Mouse (Mus musculus): ENCODE measurements around the gene Gast. TPM values are rescaled to one million over a fixed set of nuclear protein-coding genes. Genes with fewer than 3 reads are reported as not detected.
"Not testable (repeated sequence)": the region's sequence is repeated elsewhere in the genome, so short reads cannot be mapped to it uniquely, and the experiment has no call there.

Gene Gast
- polyA plus RNA-seq, 1 experiment, result not detected

GRCm38 (mm10) chr11:100320701-100321410 is 13.4 kb upstream of the Gast start:
- not testable (repeated sequence) for DNase-seq (ENCODE audit: low read depth)

DNA sequence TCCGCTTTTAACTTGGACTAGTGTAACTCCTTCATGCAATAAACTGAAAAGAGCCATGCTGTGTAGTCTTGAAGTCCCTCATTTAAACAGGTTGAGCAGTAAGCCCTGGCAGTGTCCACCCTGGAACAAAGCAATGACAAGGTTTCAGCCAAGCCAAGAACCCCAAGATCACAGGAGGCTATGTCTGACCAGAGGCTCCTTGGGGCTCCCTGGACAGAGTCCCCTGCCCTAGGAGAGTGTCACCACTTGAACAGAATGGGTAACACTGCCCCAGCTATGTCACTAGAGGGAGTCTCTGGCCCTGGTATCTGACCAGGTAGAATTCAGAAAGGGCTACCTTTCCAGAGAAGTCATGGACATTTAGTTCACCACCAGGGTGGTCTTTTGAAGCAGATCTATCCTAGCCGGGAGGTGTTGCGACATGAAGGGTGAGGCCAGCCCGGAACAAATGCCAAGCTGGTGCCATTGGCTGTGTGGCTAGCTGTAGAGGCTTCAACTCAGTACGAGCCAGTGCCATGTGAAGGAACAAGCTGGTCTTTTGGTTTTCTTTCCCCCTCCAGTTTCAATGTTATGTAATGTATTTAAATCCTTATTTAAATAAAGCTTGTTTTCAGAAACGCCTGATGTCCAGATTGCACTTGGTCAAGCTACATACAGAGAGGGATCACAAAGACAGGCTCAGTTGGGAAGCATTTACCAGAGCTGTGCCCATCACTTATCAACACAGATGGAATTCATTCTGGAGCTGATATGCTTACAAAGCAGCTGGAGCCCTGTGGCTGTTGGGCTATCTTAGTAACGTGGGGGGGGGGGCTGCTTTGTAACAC is 12.5 kb upstream of the Gast start:
- DNase-seq (ENCODE audit: low read depth), result not testable (repeated sequence)

DNA sequence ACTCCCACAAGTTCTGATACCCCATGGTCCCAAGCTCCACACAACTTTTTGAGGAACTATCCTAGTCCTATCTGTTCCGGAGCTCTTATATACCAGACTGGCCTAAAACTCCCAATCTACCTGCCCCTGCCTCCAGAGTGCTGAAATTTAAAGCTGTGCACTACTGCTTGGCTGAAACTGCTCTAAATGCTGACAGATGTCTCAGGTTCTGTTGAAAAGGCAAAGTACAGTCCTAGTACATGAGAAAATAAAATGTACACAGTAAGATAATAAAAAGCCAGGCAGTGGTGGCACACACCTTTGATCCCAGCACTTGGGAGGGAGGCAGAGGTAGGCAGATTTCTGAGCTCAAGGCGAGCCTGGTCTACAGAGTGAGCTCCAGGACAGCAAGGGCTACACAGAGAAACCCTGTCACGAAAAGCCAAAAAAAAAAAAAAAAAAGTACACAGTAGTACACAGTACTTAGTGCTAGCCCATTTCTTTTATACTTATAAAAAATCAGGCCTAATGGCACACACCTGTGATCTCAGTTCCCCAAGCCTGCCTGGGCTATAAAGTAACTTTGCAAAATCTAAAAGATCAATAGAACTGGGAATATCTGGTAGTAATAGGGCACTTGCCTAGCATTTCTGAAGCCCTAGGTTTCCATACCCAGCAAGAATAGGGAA is 11.5 kb upstream of the Gast start:
- DNase-seq (ENCODE audit: low read depth), result no peak

GRCm38 (mm10) chr11:100323578-100323977 is 10.6 kb upstream of the Gast start:
- no peak for DNase-seq (ENCODE audit: low read depth)

DNA sequence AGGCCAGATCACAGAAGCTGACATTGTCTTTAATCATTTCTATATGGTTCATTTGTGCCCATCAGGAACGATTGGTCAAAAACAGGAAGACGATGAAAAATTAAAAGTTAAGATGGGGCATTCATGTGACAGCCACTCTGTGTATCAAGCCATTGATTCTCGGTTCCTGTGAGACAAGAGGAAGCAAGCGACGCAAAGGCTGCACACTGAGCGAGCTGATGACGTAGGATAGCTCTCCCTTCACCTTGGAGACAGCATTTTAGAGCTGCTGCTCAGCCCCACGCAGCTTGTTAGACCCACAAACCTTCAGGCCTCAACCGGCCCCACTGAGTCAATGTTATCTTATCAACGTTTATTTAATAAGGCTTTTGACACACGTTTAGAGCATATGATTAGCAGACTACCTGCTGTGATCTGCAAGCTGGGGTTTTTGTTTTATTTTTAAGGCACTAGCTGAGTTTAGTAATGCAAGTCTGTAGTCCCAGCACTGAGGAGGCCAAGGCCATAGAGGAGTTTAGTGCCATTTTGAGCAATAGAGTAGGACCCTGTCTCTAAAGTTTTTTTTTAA is 9.1 kb upstream of the Gast start:
- no peak for DNase-seq (ENCODE audit: low read depth)

- DNase-seq (ENCODE audit: low read depth), result no peak
These were observed 6.9 kb upstream of the Gast start for GRCm38 (mm10) chr11:100327316-100327715.

GRCm38 (mm10) chr11:100327761-100328160 is 6.4 kb upstream of the Gast start:
- DNase-seq (ENCODE audit: low read depth), result no peak

DNA sequence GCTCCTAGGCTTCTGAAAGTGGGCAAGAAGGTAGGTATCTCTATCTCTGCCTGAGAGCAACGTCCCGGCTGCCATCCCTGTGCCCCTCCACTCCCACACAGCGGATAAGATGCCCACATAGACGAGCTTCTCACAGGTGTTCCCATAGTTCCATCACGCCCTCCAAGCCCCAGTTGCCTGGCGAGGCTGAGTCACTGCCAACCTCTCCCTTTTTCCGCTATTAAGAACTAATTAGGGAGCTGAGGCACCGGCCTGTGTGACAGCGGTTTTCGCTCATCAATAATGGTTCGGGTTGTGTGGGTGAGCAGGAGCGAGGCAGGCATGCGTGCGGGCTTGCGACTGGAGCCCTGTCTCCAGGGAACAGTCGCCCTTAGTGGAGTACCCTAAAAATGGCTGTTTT is 4.0 kb upstream of the Gast start:
- DNase-seq (ENCODE audit: low read depth), result no peak

GRCm38 (mm10) chr11:100330816-100331375 is 3.3 kb upstream of the Gast start:
- DNase-seq (ENCODE audit: low read depth), result not testable (repeated sequence)

DNA sequence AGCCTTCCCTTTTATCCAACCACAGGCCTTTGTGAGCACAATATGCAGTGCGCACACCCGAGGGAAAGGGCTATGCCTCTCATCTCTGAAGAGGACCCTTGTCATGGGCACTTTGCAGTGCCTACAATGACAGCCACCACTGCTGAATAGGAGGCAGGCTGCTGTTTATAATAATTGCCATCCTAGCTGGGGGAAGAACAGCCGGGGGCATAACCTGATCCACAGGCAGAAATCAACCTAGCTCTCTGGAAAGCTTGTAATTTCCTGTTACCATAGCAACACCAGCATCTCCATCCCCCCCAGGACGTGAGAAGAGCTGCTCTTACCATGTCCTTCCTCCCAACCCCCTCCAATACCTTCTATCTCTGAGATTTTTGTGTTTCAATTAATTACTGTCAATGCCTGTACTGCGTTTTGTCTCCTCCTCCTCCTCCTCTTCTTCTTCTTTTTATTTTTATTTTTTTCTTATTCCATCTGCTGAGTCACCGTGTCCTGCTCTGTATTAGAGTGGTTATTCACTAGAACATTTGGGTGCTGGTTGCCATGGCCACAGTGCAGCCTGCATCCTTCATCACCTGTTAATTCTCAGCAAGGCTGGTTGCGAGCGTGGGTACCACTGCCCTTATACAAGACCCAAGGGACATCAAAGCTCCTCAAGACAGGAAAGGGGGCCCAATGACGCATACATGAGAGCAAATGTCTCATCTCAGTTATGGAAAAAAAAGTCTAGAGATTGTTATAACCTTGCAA is 1.3 kb upstream of the Gast start:
- no peak for DNase-seq (ENCODE audit: low read depth)

GRCm38 (mm10) chr11:100335731-100336130 is 1.5 kb downstream of the Gast start:
- no peak for DNase-seq (ENCODE audit: low read depth)

GRCm38 (mm10) chr11:100344269-100344668 is 10.1 kb downstream of the Gast start:
- no peak for DNase-seq (ENCODE audit: low read depth)

DNA sequence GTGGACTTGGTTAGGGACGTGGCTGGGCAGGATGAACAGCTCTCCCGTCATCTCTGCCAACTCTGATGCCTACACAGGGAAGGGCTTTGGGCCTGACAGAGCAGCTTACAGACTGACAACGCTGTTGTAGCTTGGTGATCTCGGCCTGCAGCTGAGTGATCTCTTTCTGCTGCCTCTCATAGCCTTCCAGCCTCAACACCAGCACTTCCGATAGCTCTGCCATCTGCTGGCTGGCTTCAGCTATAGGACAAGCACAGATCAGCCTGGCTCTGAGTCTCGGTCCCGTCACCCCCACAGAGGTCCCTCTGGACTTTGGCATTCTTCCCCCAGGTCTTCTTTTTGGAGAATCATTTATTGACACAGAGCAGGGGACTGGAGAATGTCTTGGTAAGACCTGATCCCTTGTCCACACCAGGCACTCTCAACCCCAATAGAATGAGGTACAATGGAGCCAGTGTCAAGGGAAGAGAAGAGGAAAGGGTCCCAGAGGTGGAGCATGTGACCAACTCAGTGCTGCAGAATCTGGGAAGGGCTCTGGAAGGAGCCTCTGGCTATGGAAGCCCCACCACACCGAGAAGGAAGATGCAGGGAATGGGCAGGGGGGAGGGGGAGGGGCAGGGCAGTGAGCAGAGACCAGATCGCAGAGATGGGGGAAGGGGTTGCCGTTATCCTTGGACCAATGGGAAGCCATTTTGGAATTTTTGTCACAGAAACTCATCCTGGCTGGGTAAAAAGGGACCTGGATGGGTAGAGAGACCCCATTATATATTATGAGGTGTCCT is 18.1 kb downstream of the Gast start:
- no peak for DNase-seq (ENCODE audit: low read depth)

GRCm38 (mm10) chr11:100355151-100355951 is 21.1 kb downstream of the Gast start:
- DNase-seq (ENCODE audit: low read depth), result no peak

DNA sequence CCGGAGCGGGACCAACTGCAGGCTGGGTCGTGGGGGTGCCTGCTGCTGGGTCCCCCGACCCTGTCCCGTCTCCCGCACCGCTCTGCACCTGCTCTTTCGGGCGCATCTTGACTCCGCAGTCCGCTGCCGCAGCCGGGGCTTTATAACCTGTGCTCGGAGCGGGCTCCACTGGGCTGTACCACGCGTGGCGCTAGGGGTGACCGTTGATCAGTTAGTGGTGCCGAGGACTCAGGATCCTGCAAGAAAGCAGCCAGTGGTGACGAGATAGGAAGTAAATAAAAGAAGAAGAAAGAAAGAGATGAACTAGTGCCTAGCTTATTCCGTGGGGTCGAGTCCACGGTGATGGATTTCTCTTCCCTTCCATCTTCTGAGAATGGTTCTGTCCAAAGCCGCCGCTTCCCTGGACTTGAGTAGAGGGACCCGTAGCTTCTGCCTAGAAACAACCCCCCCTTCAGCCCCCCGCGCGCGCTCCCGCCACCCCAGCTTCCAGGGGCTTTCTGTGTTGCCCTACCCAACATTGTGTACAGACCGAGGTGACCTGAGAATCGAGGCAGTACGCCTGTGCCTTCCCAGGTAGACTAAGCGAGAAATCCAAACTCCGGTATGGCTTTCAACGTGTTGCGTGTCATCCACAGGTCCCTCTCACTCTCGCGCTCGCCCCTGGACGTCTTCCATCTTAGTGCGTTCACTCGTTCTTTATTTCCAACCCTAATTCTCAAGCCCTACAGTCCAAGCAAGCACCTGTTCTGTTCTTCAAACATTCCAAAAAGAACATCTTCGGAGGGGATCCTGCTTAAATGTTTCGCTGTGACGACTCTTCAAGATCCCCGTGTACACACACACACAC is 22.0 kb downstream of the Gast start, which contains the start of gene Hap1:
TSS of gene Hap1 (minus strand) at position 157 of the 847 bp plus-strand sequence.
- no peak for DNase-seq (ENCODE audit: low read depth)

DNA sequence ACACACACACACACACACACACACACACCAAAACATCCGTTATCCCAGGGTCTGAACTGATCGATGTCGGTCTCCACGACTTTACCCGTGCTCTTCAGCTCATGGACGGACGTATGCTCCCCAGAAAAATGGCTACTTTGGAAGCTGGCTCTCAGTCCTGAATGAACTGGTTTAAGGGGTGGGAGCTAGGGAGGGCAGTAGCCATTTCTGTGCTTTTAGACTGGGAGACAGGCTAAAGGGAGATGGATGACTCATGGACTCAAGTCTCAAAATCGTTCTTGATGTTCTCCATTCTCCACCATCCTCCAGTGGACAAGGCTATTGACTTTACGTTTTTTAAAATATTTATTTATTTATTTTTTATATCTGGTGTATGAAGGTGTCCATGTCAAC is 22.6 kb downstream of the Gast start:
- DNase-seq (ENCODE audit: low read depth), result no peak

GRCm38 (mm10) chr11:100357408-100357807 is 23.2 kb downstream of the Gast start:
- no peak for DNase-seq (ENCODE audit: low read depth)

GRCm38 (mm10) chr11:100360175-100360574 is 26.0 kb downstream of the Gast start:
- DNase-seq (ENCODE audit: low read depth), result no peak
